Mouse (Mus musculus) liver, postnatal 0 days (tissue): Measurements from ENCODE around the gene Mrps25. TPM values are rescaled to one million over a fixed set of nuclear protein-coding genes. Genes with fewer than 3 reads are reported as not detected.

Source experiments
- ATAC-seq: fragments of 200-750 bp; cut with Nextera tagmentation; 2 replicates; pipeline ENCODE4 v1.8.0; 2017; ENCODE audit warnings: mild to moderate bottlenecking, moderate library complexity
- DNase-seq: peaks from one replicate; pipeline ENCODE4 v3.0.0-alpha.2; 2016
- H3K27ac ChIP-seq: fragments of 300-500 bp; sonication (generic); 2 replicates; pipeline ENCODE4 v1.5.1; 2014; ENCODE audit warnings: antibody characterized with exemption, moderate library complexity, mild to moderate bottlenecking, low read depth
- H3K27me3 ChIP-seq: fragments of 300-500 bp; sonication (generic); 2 replicates; pipeline ENCODE4 v1.6.1; 2014; ENCODE audit warnings: low read length, control low read depth, mixed read lengths; ENCODE audit not compliant: insufficient read depth
- H3K36me3 ChIP-seq: fragments of 300-500 bp; sonication (generic); replicated peaks from 2 replicates; pipeline ENCODE4 v1.6.1; 2014; ENCODE audit warnings: mild to moderate bottlenecking, control low read depth, low read length, moderate library complexity, mixed read lengths; ENCODE audit not compliant: insufficient read depth
- H3K4me1 ChIP-seq: fragments of 300-500 bp; sonication (generic); 2 replicates; pipeline ENCODE4 v1.6.1; 2014; ENCODE audit warnings: antibody characterized with exemption, mild to moderate bottlenecking, control low read depth; ENCODE audit not compliant: insufficient read depth
- H3K4me2 ChIP-seq: fragments of 300-500 bp; sonication (generic); 2 replicates; pipeline ENCODE4 v1.6.1; 2014; ENCODE audit warnings: low read depth, mild to moderate bottlenecking, low read length, moderate library complexity, mixed read lengths
- H3K4me3 ChIP-seq: fragments of 300-500 bp; sonication (generic); 2 replicates; pipeline ENCODE4 v1.5.1; 2014; ENCODE audit warnings: low read depth, low read length
- H3K9ac ChIP-seq: fragments of 300-500 bp; sonication (generic); replicated peaks from 2 replicates; pipeline ENCODE4 v1.6.1; 2014; ENCODE audit warnings: mild to moderate bottlenecking, moderate library complexity
- H3K9me3 ChIP-seq: fragments of 300-500 bp; sonication (generic); 2 replicates; pipeline ENCODE4 v1.6.1; 2016; ENCODE audit warnings: mild to moderate bottlenecking, control low read depth, low read length, mixed read lengths
- CTCF ChIP-seq: sonication (generic); IDR thresholded peaks from 2 replicates; pipeline ENCODE4 v1.5.1; 2016; ENCODE audit warnings: antibody characterized with exemption, low read depth
- EP300 ChIP-seq: IDR thresholded peaks from 2 replicates; pipeline ENCODE4 v1.6.1; 2016; ENCODE audit warnings: antibody characterized with exemption, low read depth, mild to moderate bottlenecking
- WGBS: fragments of 180-500 bp; shearing (Covaris S2); extraction: QIAGEN DNeasy Blood & Tissue Kit; methylation state at CpG from one replicate; pipeline ENCODE4 v1.1.7; 2014; ENCODE audit not compliant: insufficient replicate concordance; 5-methylcytosine and 5-hydroxymethylcytosine counted together
- polyA plus RNA-seq: library from polyadenylated mRNA; unstranded; fragments of >200 nt; fragmentation: Nextera tagmentation; extraction: Ambion mirVana; gene quantifications from 2 replicates; pipeline ENCODE4 v1.2.1, GENCODE M21; 2015

The Mrps25 gene
- polyA plus RNA-seq, 1 experiment from 2014 or later = 23.8 TPM

DNA sequence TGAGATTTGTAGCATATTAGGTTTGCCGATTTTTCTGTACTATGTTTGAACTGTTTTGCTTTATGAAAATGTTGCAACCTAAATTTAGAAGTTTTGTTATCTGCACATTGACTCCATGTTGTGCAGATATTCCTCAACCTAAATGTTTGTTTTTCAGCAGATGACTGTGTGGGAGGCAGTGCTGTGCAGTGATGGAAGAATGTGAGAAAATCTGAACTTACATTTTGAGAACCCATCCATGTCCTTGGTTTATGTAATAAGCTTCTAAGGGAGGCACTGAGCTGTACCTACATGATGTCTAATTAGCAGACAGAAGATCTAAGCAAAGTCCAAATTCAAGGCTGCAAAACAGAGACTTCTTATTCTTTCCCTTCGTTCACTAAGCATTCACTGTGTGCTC lies 50.2 kb downstream of the Mrps25 start:
- 84% methylated on average over 2 of the region's 2 CpGs for WGBS
- no peak for DNase-seq
- Histone ChIP-seq H3K27ac (no peak overlapping the region), H3K4me2 (no peak overlapping the region), H3K9ac (no peak overlapping the region), H3K36me3 (no peaks in the 10 kb centered on the region), H3K4me1 (peaks cover 14% of the 10 kb centered on the region), H3K27me3 (no peaks in the 10 kb centered on the region), H3K9me3 (no peaks in the 10 kb centered on the region), H3K4me3 (no peak overlapping the region)
- no peak for TF ChIP-seq CTCF
- TF ChIP-seq EP300 = no peak
- ATAC-seq = no peak

DNA sequence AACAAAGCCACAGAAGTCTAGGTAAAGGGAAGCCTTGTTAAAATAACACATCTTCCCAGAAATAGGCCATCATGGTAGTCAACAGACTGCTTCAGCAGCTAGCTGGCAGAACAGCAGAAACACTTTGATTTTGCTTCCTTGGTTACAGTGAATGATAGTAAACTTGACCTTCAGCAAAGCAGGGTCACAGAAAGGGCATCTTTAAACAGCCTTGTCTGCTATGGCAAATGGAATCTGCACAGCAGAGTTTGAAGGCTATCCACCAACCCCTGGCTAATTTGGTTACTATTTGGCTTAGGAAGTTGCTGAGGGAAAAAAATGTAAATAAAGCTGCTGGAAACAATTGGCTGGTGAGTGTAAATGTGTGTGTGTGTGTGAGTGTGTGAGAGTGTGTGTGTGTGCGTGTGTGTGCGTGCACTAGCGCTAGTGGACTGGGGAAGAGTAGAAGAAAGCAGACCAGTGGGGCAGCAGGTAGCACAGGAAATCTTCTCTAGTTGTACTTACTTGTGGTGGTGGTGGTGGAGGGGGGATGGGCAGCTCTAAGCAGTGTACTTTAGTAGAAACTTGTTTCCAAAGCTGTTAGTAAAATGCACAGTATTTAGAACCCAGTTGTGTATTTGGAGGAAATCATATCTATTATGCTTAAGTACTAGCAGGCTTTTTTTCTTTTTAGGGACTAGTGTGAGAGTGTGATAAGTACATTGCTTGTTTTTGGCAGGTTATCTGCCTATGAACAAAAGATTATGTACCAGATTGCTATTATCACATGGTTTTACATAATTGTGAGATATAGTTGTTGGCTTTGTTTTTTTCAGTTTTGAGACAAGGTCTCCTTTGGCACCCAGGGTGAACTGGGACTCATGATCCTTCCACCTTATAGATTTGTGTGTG lies 51.6 kb downstream of the Mrps25 start:
- 66% methylated on average over 3 of the region's 3 CpGs for WGBS
- TF ChIP-seq EP300 (no peak), CTCF (no peak)
- no peak overlapping the region for H3K27ac ChIP-seq
- H3K9ac ChIP-seq = no peak overlapping the region
- no peak overlapping the region for H3K4me2 ChIP-seq
- ATAC-seq (no peak), DNase-seq (no peak)
- no peak overlapping the region for H3K4me3 ChIP-seq
- H3K9me3 ChIP-seq = no peaks in the 10 kb centered on the region
- no peaks in the 10 kb centered on the region for H3K36me3 ChIP-seq
- no peaks in the 10 kb centered on the region for H3K27me3 ChIP-seq
- H3K4me1 ChIP-seq = peaks cover 14% of the 10 kb centered on the region

DNA sequence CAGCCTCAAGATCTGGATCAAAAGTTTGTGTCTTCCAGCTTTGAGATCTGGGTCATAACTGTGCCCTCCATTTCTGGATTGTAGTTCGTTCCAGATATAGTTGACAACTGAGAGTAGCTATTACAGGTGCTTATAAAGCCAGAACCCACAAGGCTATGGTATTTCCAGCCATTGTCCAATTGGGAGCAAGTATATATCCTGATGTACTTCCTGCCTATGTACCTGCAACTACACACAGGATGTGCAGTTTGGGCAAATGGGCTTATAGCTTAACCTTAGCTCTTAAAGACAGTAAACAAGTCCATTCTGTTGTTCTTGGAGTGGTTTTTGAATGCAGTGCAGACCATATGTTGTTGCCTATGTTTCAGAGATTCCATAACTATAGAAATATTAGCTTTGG lies 52.4 kb downstream of the Mrps25 start:
- ATAC-seq (no peak), DNase-seq (no peak)
- Histone ChIP-seq H3K9ac (no peak overlapping the region), H3K36me3 (no peaks in the 10 kb centered on the region), H3K4me2 (no peak overlapping the region), H3K4me1 (peaks cover 14% of the 10 kb centered on the region), H3K27me3 (no peaks in the 10 kb centered on the region), H3K27ac (no peak overlapping the region), H3K9me3 (no peaks in the 10 kb centered on the region), H3K4me3 (no peak overlapping the region)
- TF ChIP-seq CTCF = no peak
- TF ChIP-seq EP300 = no peak
- 88% methylated on average over 1 of the region's 1 CpGs for WGBS

DNA sequence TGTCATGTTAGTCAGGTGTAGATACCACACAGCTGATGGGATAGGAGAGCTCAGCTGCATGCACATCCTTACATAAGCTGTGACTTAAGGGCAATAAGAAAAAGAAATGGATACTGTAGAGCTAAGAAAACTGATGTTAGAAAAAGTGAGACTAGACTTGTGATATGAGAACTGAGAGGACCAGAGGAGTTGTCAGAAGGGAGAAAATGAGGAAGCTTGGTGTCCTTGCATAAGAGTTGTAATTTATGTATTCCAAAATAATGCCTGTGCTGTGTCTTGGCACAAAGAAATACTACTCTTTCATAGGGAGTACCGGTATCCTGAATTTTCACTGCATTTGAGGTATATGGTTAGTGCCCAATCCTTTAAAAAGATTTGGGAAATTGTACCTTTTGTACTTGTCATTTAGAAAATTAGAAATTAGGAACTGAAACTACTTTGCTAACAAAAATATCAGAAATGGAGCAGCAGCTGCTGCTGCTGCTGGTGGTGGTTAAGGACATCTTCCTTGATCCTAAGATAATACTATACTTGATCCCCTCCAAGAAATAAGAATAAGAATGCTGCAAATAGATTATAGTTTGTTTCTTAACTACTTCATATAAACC lies 56.9 kb downstream of the Mrps25 start:
- Histone ChIP-seq H3K36me3 (no peaks in the 10 kb centered on the region), H3K9me3 (no peaks in the 10 kb centered on the region), H3K4me3 (no peak overlapping the region), H3K9ac (no peak overlapping the region), H3K4me2 (no peak overlapping the region), H3K27me3 (no peaks in the 10 kb centered on the region), H3K4me1 (peaks cover 12% of the 10 kb centered on the region), H3K27ac (no peak overlapping the region)
- TF ChIP-seq CTCF (no peak), EP300 (no peak)
- DNase-seq (no peak), ATAC-seq (no peak)
- WGBS = 52% methylated on average over 1 of the region's 1 CpGs

DNA sequence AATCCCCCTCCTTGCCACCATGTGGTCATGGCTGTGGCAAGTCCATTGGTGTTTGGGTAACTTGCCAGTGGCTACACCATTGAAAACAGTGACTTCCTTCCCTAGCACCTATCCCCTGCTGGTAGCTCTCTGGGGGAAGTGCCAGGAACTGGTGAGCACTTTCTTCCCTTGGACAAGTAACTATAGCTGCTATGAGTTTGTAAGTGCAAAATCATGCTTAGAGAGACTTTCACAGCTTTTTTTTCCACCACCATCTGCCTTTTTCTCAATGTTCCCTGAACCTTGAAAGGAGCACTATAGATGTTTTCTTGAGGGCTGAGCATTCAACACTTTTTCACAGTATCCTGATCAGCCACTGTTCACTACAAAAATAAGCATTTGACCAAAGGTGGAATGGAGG lies 59.3 kb downstream of the Mrps25 start:
- Histone ChIP-seq H3K9ac (no peak overlapping the region), H3K4me2 (no peak overlapping the region), H3K9me3 (no peaks in the 10 kb centered on the region), H3K27me3 (no peaks in the 10 kb centered on the region), H3K27ac (no peak overlapping the region), H3K4me1 (peaks cover 2% of the 10 kb centered on the region; the same call in 1 of the 2 replicates), H3K4me3 (no peak overlapping the region), H3K36me3 (no peaks in the 10 kb centered on the region)
- no peak for ATAC-seq
- DNase-seq = no peak
- TF ChIP-seq CTCF (no peak), EP300 (no peak)

Other genes starting within 250 kb of the Mrps25 start
- gene Fgd5, start 205.2 kb downstream of the Mrps25 start, polyA plus RNA-seq = 2.0 and 2.3 TPM in 2 replicates
- 4.3 and 4.9 TPM in 2 replicates for gene Nr2c2, start 92.6 kb downstream of the Mrps25 start, polyA plus RNA-seq
- 4.4 and 6.2 TPM in 2 replicates for gene Rbsn, start 30.9 kb upstream of the Mrps25 start, polyA plus RNA-seq
- 0.07 TPM in 1 of 2 replicates, not detected in the other for gene Trh, start 60.6 kb upstream of the Mrps25 start, polyA plus RNA-seq